Mouse (Mus musculus) small intestine, adult 2 months (tissue): ENCODE data around the gene Tnfrsf12a. TPM values are rescaled to one million over a fixed set of nuclear protein-coding genes. Genes with fewer than 3 reads are reported as not detected.
A peak's percentile ranks its signal among the peaks of the same experiment; 100 is the strongest.

ENCODE experiments used
- H3K27ac ChIP-seq: fragments of 200-500 bp; 2 replicates; pipeline ENCODE4 v1.5.1; 2012; ENCODE audit warnings: low read depth, low read length, control low read depth, inconsistent platforms; ENCODE audit not compliant: insufficient read depth
- H3K27me3 ChIP-seq: fragments of 200-500 bp; 2 replicates; pipeline ENCODE4 v1.6.1; 2012; ENCODE audit warnings: mild to moderate bottlenecking, moderate library complexity, low read length, inconsistent platforms; ENCODE audit not compliant: control insufficient read depth, insufficient read depth
- H3K36me3 ChIP-seq: fragments of 200-500 bp; 2 replicates; pipeline ENCODE4 v1.6.1; 2012; ENCODE audit warnings: mild to moderate bottlenecking, low read length, control low read depth, inconsistent platforms; ENCODE audit not compliant: control insufficient read depth, insufficient read depth
- H3K4me1 ChIP-seq: fragments of 200-500 bp; 2 replicates; pipeline ENCODE4 v1.6.1; 2012; ENCODE audit warnings: low read length, inconsistent platforms, mixed read lengths; ENCODE audit not compliant: control insufficient read depth, insufficient read depth, insufficient read length
- H3K4me3 ChIP-seq: fragments of 200-500 bp; 2 replicates; pipeline ENCODE4 v1.5.1; 2012; ENCODE audit warnings: low read depth, mild to moderate bottlenecking, control low read depth, inconsistent platforms, low read length, moderate library complexity
- CTCF ChIP-seq: fragments of 200-500 bp; IDR thresholded peaks from 2 replicates; pipeline ENCODE4 v1.5.1; 2012; ENCODE audit warnings: low read depth, mild to moderate bottlenecking, control low read depth, inconsistent platforms, low read length, moderate library complexity, mixed read lengths; ENCODE audit not compliant: insufficient replicate concordance, insufficient read length; ENCODE audit errors: extremely low read depth
- POLR2A ChIP-seq: fragments of 200-500 bp; IDR thresholded peaks from 2 replicates; pipeline ENCODE4 v1.6.1; 2012; ENCODE audit warnings: low read depth, mild to moderate bottlenecking, control low read depth, inconsistent platforms, low read length, moderate library complexity
- WGBS: fragments of 180-500 bp; shearing (Covaris S2); methylation state at CpG from one replicate; pipeline ENCODE4 v1.1.7; 2018; 5-methylcytosine and 5-hydroxymethylcytosine counted together
- polyA plus RNA-seq: library from polyadenylated mRNA; depleted of rRNA; stranded (reverse); fragments of >200 nt; gene quantifications from 2 replicates; pipeline ENCODE4 v1.2.3, GENCODE M21; 2012; rRNA removed

Gene Tnfrsf12a
- polyA plus RNA-seq, 1 experiment, result 27.9 TPM

- no peak for TF ChIP-seq POLR2A
- TF ChIP-seq CTCF, result no peak
- H3K36me3 ChIP-seq, result no peaks in the 10 kb centered on the region
- H3K27me3 ChIP-seq, result no peaks in the 10 kb centered on the region; the same call in 1 of the 2 replicates
- 64% methylated on average over 6 of the region's 6 CpGs for WGBS
- H3K4me1 ChIP-seq, result no peaks in the 10 kb centered on the region
- no peak overlapping the region for H3K27ac ChIP-seq
- no peak overlapping the region for H3K4me3 ChIP-seq
Observed at GRCm38 (mm10) chr17:23651363-23651762, 25.9 kb downstream of the Tnfrsf12a start.

DNA sequence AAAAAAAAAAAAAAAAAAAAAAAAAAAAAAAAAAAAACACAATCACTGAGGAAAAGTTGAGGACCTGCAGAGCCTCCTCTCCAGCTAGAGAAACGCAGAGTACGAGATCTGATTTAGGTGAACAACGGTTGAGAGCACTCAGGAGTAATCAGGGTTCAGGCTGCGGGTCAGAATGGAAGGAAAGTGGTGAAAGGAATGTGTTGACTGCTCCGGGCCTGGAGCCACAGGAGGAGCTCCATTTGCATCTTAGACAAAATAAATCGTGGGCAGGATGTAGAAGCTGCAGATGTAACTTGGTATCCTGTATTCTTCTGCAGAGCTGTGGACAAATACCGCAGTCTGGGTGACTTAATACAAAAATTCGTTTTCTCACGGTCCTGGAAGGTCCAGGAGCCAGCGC lies 31.4 kb downstream of the Tnfrsf12a start:
- no peak overlapping the region for H3K27ac ChIP-seq
- WGBS, result 62% methylated on average over 10 of the region's 10 CpGs
- TF ChIP-seq POLR2A (no peak), CTCF (no peak)
- H3K27me3 ChIP-seq, result peaks cover 18% of the 10 kb centered on the region
- H3K36me3 ChIP-seq, result no peaks in the 10 kb centered on the region
- peaks cover 7% of the 10 kb centered on the region; the same call in 1 of the 2 replicates for H3K4me1 ChIP-seq
- no peak overlapping the region for H3K4me3 ChIP-seq

DNA sequence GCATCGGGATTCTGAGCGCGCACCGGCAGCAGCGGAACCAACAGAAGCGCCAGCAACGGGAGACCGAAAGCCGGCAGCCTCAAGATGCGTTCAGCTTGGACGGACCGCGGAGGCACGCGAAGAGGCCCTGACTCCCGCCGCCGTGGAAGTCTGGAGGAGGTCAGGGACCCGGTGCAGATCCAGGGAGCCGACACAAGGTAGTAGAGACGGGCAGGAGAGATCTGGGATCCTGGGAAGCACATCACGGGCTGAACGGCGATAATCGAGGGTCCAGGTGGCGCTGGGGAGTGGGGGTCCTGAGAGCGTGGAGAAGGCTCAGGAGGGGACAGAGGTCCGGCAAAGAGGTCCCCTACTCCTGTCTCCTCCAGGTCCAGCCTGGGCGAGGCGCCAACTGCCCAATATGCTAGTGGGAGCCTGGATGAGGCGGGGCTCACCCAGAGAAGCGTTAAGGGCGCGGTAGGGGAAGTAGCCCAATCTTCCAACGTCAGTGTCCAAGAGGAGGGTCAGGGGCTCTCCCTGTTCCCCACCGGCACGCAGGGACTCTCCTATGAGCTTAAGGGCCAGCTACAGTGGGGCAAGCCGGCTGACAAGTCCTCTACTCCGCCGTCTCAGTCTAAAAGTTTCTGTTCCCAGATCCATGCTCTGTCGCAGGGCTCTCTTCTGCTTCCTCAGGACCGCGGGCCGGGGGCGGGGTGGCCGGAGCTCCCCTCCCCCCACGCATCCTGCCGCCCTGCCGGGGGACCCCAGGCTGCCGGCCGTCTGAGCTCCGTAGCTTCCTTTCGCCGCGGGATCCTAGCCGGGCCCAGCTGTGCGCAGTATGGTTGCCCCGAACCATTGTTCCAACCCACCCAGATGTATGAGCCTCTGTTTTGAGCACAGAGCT lies 32.4 kb downstream of the Tnfrsf12a start, which contains the start of gene Mmp25:
TSS of gene Mmp25 (minus strand) at position 665 of the 883 bp plus-strand sequence.
- Histone ChIP-seq H3K4me1 (peaks cover 7% of the 10 kb centered on the region; the same call in 1 of the 2 replicates), H3K4me3 (peak within 1 kb of the TSS; percentile 52), H3K27me3 (peaks cover 18% of the 10 kb centered on the region), H3K36me3 (no peaks in the 10 kb centered on the region), H3K27ac (no peak within 1 kb of the TSS; the same call in 1 of the 2 replicates)
- 4% methylated on average over 58 of the region's 58 CpGs for WGBS
- TF ChIP-seq CTCF, result no peak
- TF ChIP-seq POLR2A, result no peak

DNA sequence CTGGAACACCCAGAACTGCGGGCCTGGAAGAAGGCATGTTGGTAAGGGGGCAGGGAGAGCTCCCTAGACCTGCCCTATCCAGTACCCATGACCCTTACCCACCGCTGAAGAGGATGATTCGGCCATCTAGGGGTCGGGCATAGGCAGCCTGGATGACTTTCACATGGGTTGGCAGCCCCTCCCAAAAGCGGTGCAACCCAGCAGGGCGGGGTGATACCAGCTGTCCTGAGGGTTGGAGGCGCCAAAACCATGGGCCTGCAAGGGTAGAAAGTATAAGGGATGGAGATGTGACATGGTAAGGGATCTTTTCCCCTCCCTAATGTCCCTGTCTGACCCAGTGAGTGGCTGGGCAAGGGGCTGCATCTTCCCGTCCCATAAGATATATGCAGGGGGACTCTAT lies 46.0 kb downstream of the Tnfrsf12a start:
- 68% methylated on average over 8 of the region's 8 CpGs for WGBS
- TF ChIP-seq POLR2A (no peak), CTCF (no peak)
- Histone ChIP-seq H3K27ac (no peak overlapping the region), H3K4me3 (no peak overlapping the region), H3K27me3 (no peaks in the 10 kb centered on the region), H3K36me3 (no peaks in the 10 kb centered on the region), H3K4me1 (no peaks in the 10 kb centered on the region)

DNA sequence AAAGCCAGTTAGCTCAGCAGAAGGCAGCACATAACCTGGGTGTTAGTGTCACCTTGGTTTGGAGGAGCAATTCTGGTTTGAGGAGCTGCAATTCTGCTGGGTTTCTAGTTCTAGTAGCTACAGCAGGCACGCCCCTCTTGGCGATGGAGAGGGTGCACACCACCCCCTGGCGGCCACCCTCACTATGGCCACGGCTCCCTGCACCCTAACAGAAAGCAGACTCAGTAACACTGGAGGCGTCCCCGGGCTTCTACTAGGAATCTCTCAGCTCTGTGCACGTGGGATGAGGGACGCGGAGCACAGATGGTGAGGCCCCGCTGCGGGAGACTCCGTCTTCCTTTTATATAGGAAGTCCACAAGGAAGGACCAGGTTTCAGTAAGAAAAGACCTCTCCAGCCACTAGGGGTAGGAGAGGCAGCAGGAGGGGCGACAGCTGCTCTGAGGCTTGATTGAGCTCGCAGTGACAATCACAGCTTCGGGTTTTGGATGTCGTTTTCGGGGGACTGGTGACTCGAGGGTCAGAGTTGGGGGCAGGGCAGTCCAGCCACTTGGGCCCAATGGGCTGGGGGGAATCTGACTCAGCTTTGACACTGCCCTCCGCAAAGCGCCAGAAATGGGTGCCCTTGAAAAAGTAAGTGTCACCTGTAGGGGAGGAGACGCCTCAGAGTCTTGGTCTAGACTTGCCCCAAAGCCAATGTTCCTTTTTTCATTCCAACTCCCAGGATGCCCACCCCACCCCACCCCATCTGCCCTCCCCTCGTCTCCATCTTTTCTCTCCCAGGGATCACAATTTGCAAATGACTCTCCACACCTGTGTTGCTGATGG lies 46.9 kb downstream of the Tnfrsf12a start:
- Histone ChIP-seq H3K27ac (no peak overlapping the region), H3K27me3 (no peaks in the 10 kb centered on the region), H3K4me1 (no peaks in the 10 kb centered on the region), H3K4me3 (no peak overlapping the region), H3K36me3 (no peaks in the 10 kb centered on the region)
- peak; percentile 77 for TF ChIP-seq CTCF
- no peak; the same call in 1 of the 2 replicates for TF ChIP-seq POLR2A
- 10% methylated on average over 22 of the region's 22 CpGs for WGBS

- 44% methylated on average over 7 of the region's 7 CpGs for WGBS
- Histone ChIP-seq H3K36me3 (no peaks in the 10 kb centered on the region), H3K4me1 (no peaks in the 10 kb centered on the region), H3K4me3 (no peak overlapping the region), H3K27me3 (no peaks in the 10 kb centered on the region), H3K27ac (no peak overlapping the region)
- TF ChIP-seq CTCF (no peak), POLR2A (no peak)
Observed at GRCm38 (mm10) chr17:23627813-23628212, 49.5 kb downstream of the Tnfrsf12a start.

Other genes with a start within 250 kb of the Tnfrsf12a start
- not detected in 2 replicates for gene Vmn2r117, start 197.8 kb downstream of the Tnfrsf12a start, polyA plus RNA-seq
- gene Zfp213, start 113.2 kb downstream of the Tnfrsf12a start, polyA plus RNA-seq, result 6.4 and 7.8 TPM in 2 replicates
- 5.4 and 6.8 TPM in 2 replicates for gene Zfp13, start 78.0 kb downstream of the Tnfrsf12a start, polyA plus RNA-seq
- gene Zscan10, start 76.6 kb downstream of the Tnfrsf12a start, polyA plus RNA-seq, result not detected in 2 replicates
- 1.5 and 1.6 TPM in 2 replicates for gene Mmp25, start 32.2 kb downstream of the Tnfrsf12a start, polyA plus RNA-seq
- gene Bicdl2, start 17.0 kb downstream of the Tnfrsf12a start, polyA plus RNA-seq, result 5.2 and 6.0 TPM in 2 replicates
- gene Hcfc1r1, start 3.9 kb downstream of the Tnfrsf12a start, polyA plus RNA-seq, result 106 and 251 TPM in 2 replicates
- 12.4 and 19.8 TPM in 2 replicates for gene Thoc6, start 3.6 kb downstream of the Tnfrsf12a start, polyA plus RNA-seq
- 0.10 and 0.95 TPM in 2 replicates for gene Cldn6, start 1.8 kb upstream of the Tnfrsf12a start, polyA plus RNA-seq
- gene Cldn9, start 6.6 kb upstream of the Tnfrsf12a start, polyA plus RNA-seq, result 0.10 and 1.5 TPM in 2 replicates
- gene 1520401A03Rik, start 45.3 kb upstream of the Tnfrsf12a start, polyA plus RNA-seq, result not detected in 2 replicates
- gene Pkmyt1, start 48.9 kb upstream of the Tnfrsf12a start, polyA plus RNA-seq, result 25.0 and 42.3 TPM in 2 replicates
- 112 and 152 TPM in 2 replicates for gene Paqr4, start 63.4 kb upstream of the Tnfrsf12a start, polyA plus RNA-seq
- 1.5 and 2.9 TPM in 2 replicates for gene Kremen2, start 68.4 kb upstream of the Tnfrsf12a start, polyA plus RNA-seq
- 16.5 and 34.1 TPM in 2 replicates for gene Flywch1, start 94.1 kb upstream of the Tnfrsf12a start, polyA plus RNA-seq
- 6.3 and 6.6 TPM in 2 replicates for gene Flywch2, start 108.6 kb upstream of the Tnfrsf12a start, polyA plus RNA-seq
- 197 and 439 TPM in 2 replicates for gene Srrm2, start 113.1 kb upstream of the Tnfrsf12a start, polyA plus RNA-seq
- gene Elob, start 151.7 kb upstream of the Tnfrsf12a start, polyA plus RNA-seq, result 352 and 591 TPM in 2 replicates
- 0.27 and 0.77 TPM in 2 replicates for gene Prss33, start 158.6 kb upstream of the Tnfrsf12a start, polyA plus RNA-seq
- 166 and 292 TPM in 2 replicates for gene Prss32, start 166.4 kb upstream of the Tnfrsf12a start, polyA plus RNA-seq
- gene Prss41, start 166.7 kb upstream of the Tnfrsf12a start, polyA plus RNA-seq, result 0.56 and 3.4 TPM in 2 replicates
- not detected in 2 replicates for gene Prss21, start 190.6 kb upstream of the Tnfrsf12a start, polyA plus RNA-seq
- not detected in 2 replicates for gene Dcpp1, start 203.4 kb upstream of the Tnfrsf12a start, polyA plus RNA-seq
- gene Dcpp2, start 203.4 kb upstream of the Tnfrsf12a start, polyA plus RNA-seq, result not detected in 2 replicates
- not detected in 2 replicates for gene Dcpp3, start 240.0 kb upstream of the Tnfrsf12a start, polyA plus RNA-seq